Comparison of ENCODE assay signal across 8 mouse cellular contexts in genomic region chr12:40222251-40223081, GRCm38 (mm10). TPM values are rescaled to one million over a fixed set of nuclear protein-coding genes. Genes with fewer than 3 reads are reported as not detected.
DNase-seq lines count a peak whose midpoint lies in the region; ATAC-seq and TF ChIP-seq lines count a peak whose summit lies in the region.

No protein-coding gene starts in this region.

- H3K9me3 ChIP-seq in heart, embryonic 13.5 days = no peaks in the 10 kb centered on the region
- no peaks in the 10 kb centered on the region for H3K9me3 ChIP-seq in kidney, postnatal 0 days (replicated peaks; ENCODE audit: low read length)

- peak; percentile 56 for ATAC-seq in CD4-positive, CD25-positive, alpha-beta regulatory T cell, adult 4 months
- ATAC-seq in erythroid progenitor cell, adult 5-6 weeks (replicated peaks; ENCODE audit: low FRiP score, poor library complexity, severe bottlenecking) = peak; percentile 83
- ATAC-seq in heart, embryonic 13.5 days (ENCODE audit: extremely low read depth, insufficient number of reproducible peaks, low FRiP score, low TSS enrichment) = peak; percentile 87
- peak; percentile 96 for ATAC-seq in kidney, postnatal 0 days (replicated peaks; ENCODE audit: low FRiP score, low read depth)
- peak; percentile 69 for ATAC-seq in monocyte, adult 5-6 weeks (replicated peaks; ENCODE audit: insufficient number of reproducible peaks, low FRiP score, low TSS enrichment, poor library complexity, severe bottlenecking)

- peak overlapping the region; percentile 84 for H3K4me2 ChIP-seq in heart, embryonic 13.5 days
- peak overlapping the region; percentile 71 for H3K4me2 ChIP-seq in kidney, postnatal 0 days (ENCODE audit: low read length)

- peak; percentile 98 for DNase-seq in kidney, postnatal 0 days (ENCODE audit: low spot score)
- DNase-seq in liver, adult 2 months (ENCODE audit: extremely low read depth, low read depth, low spot score) = peak; percentile 97
- peak; percentile 90 to 94 for DNase-seq in spleen, postnatal 4 days (ENCODE audit: low spot score in 2 of 2)

- 0 out of 2 replicates have a peak, but pooled peaks have one; percentile 11 for TF ChIP-seq CTCF in kidney, postnatal 0 days (IDR thresholded peaks at IDR 0.05; ENCODE audit: low read depth)
- TF ChIP-seq CTCF in liver, adult 2 months (IDR thresholded peaks at IDR 0.05; ENCODE audit: low read depth, low read length) = no peak

- H3K4me3 ChIP-seq in brown adipose tissue, adult 24 weeks (ENCODE audit: insufficient read depth, low read depth, low read length) = peak overlapping the region; percentile 78
- peak overlapping the region; percentile 99 for H3K4me3 ChIP-seq in heart, embryonic 13.5 days
- peak overlapping the region; percentile 82 for H3K4me3 ChIP-seq in kidney, postnatal 0 days (replicated peaks; ENCODE audit: low read depth, low read length)
- peak overlapping the region; percentile 79 for H3K4me3 ChIP-seq in liver, adult 2 months (ENCODE audit: insufficient read depth, low read depth, low read length)

- 0 out of 2 replicates have a peak, but pooled peaks have one; percentile 24 for TF ChIP-seq POLR2A in liver, adult 2 months (IDR thresholded peaks at IDR 0.05; ENCODE audit: extremely low read depth, insufficient read depth, low read length)

- peaks cover 7% of the 10 kb centered on the region; the same call in 1 of the 2 replicates for H3K79me2 ChIP-seq in liver, adult 2 months (ENCODE audit: control insufficient read depth, insufficient read depth, low read length)

- H3K36me3 ChIP-seq in heart, embryonic 13.5 days = peaks cover 6% of the 10 kb centered on the region
- no peaks in the 10 kb centered on the region for H3K36me3 ChIP-seq in kidney, postnatal 0 days (ENCODE audit: insufficient read depth, low read length)
- peaks cover 2% of the 10 kb centered on the region; the same call in 1 of the 2 replicates for H3K36me3 ChIP-seq in liver, adult 2 months (ENCODE audit: control insufficient read depth, insufficient read depth, low read length)

- no peaks in the 10 kb centered on the region for H3K27me3 ChIP-seq in heart, embryonic 13.5 days (replicated peaks)
- no peaks in the 10 kb centered on the region for H3K27me3 ChIP-seq in kidney, postnatal 0 days (ENCODE audit: insufficient read depth, low read length)
- H3K27me3 ChIP-seq in liver, adult 2 months (ENCODE audit: control insufficient read depth, insufficient read depth, low read length) = no peaks in the 10 kb centered on the region

- peak overlapping the region; percentile 91 for H3K27ac ChIP-seq in brown adipose tissue, adult 24 weeks (replicated peaks; ENCODE audit: low read depth, low read length)
- peak overlapping the region; percentile 100 for H3K27ac ChIP-seq in heart, embryonic 13.5 days (replicated peaks)
- peak overlapping the region; percentile 92 for H3K27ac ChIP-seq in kidney, postnatal 0 days
- peak overlapping the region; percentile 94 for H3K27ac ChIP-seq in liver, adult 2 months (replicated peaks; ENCODE audit: insufficient read depth, low read depth, low read length)

- peaks cover 5% of the 10 kb centered on the region for H3K4me1 ChIP-seq in brown adipose tissue, adult 24 weeks (ENCODE audit: control insufficient read depth, insufficient read depth, insufficient read length, low read length)
- H3K4me1 ChIP-seq in heart, embryonic 13.5 days = peaks cover 34% of the 10 kb centered on the region
- no peaks in the 10 kb centered on the region; the same call in 1 of the 2 replicates for H3K4me1 ChIP-seq in kidney, postnatal 0 days (replicated peaks; ENCODE audit: insufficient read depth, low read length)
- H3K4me1 ChIP-seq in liver, adult 2 months (ENCODE audit: control insufficient read depth, insufficient read depth, low read length) = peaks cover 10% of the 10 kb centered on the region

- H3K9ac ChIP-seq in heart, embryonic 13.5 days = peak overlapping the region; percentile 99
- H3K9ac ChIP-seq in kidney, postnatal 0 days (ENCODE audit: low read depth, low read length) = peak overlapping the region; percentile 71
- peak overlapping the region; percentile 92 for H3K9ac ChIP-seq in liver, adult 2 months (ENCODE audit: low read depth, low read length)

- under 1% methylated on average over 81 of the region's 81 CpGs for WGBS in heart, embryonic 13.5 days
- under 1% methylated on average over 80 of the region's 81 CpGs for WGBS in kidney, postnatal 0 days
- under 1% methylated on average over 81 of the region's 81 CpGs for WGBS in liver, adult 2 months

RNA-seq across cellular contexts. Expression of gene Lsmem1, which starts 23.2 kb away (rescaled TPM):
- polyA plus RNA-seq in CD4-positive, CD25-positive, alpha-beta regulatory T cell, adult 4 months (2017; shearing (Covaris generic)) = not detected
- 1.0 TPM in 1 of 2 replicates, not detected in the other for polyA plus RNA-seq in brown adipose tissue, adult 24 weeks (2012; ENCODE audit: insufficient read depth, insufficient read length, missing spikeins)
- total RNA-seq in erythroid progenitor cell, adult 5-6 weeks (2015; ENCODE audit: low replicate concordance) = not detected in 2 replicates
- not detected in 2 replicates for total RNA-seq in erythroid progenitor cell, adult 5-6 weeks (2017; ENCODE audit: low replicate concordance)
- polyA plus RNA-seq in heart, embryonic 13.5 days (2015; fragmentation: Nextera tagmentation; extraction: Ambion mirVana) = 26.9 and 28.1 TPM in 2 replicates
- polyA plus RNA-seq in kidney, postnatal 0 days (2015; fragmentation: Nextera tagmentation; extraction: Ambion mirVana) = 0.13 TPM in 1 of 2 replicates, not detected in the other
- total RNA-seq in liver, adult 2 months (2014; rRNA removed) = not detected in 2 replicates
- polyA plus RNA-seq in liver, adult 2 months (2012; rRNA removed) = not detected in 2 replicates
- 0.29 to 1.2 TPM (median 0.96 TPM) in 3 replicates for total RNA-seq in monocyte, adult 5-6 weeks (2017)

RNA-seq across cellular contexts. Expression of gene Ifrd1, which starts 25.8 kb away (rescaled TPM):
- 10 to 100 TPM; 46.7 to 49.4 TPM for polyA plus RNA-seq in CD4-positive, CD25-positive, alpha-beta regulatory T cell, adult 4 months (2017; shearing (Covaris generic))
- polyA plus RNA-seq in brown adipose tissue, adult 24 weeks (2012; ENCODE audit: insufficient read depth, insufficient read length, missing spikeins) = 101 and 246 TPM in 2 replicates
- 55.5 and 158 TPM in 2 replicates for total RNA-seq in erythroid progenitor cell, adult 5-6 weeks (2015; ENCODE audit: low replicate concordance)
- 32.8 and 46.0 TPM in 2 replicates for total RNA-seq in erythroid progenitor cell, adult 5-6 weeks (2017; ENCODE audit: low replicate concordance)
- 98.0 and 98.2 TPM in 2 replicates for polyA plus RNA-seq in heart, embryonic 13.5 days (2015; fragmentation: Nextera tagmentation; extraction: Ambion mirVana)
- 107 and 119 TPM in 2 replicates for polyA plus RNA-seq in kidney, postnatal 0 days (2015; fragmentation: Nextera tagmentation; extraction: Ambion mirVana)
- total RNA-seq in liver, adult 2 months (2014; rRNA removed) = 17.6 and 24.3 TPM in 2 replicates
- 3.9 and 4.8 TPM in 2 replicates for polyA plus RNA-seq in liver, adult 2 months (2012; rRNA removed)
- total RNA-seq in monocyte, adult 5-6 weeks (2017) = 450 to 581 TPM (median 532 TPM) in 3 replicates

Comparison
In these comparisons a context has a peak if more than half of its experiments do, and no peak if none do; other contexts are left out.
1. Peak in every context shown above with its lines: DNase-seq, ATAC-seq, H3K4me3 ChIP-seq and H3K27ac ChIP-seq.
2. RNA of gene Lsmem1, which starts 23.2 kb away (polyA plus RNA-seq): 26.9 to 28.1 TPM in heart, embryonic 13.5 days; 1.0 TPM in brown adipose tissue, adult 24 weeks, not detected in CD4-positive, CD25-positive, alpha-beta regulatory T cell, adult 4 months, 0.13 TPM in kidney, postnatal 0 days and not detected in liver, adult 2 months; every median in the first group is over 10 times any median in the second.